Mouse (Mus musculus) E14TG2a.4 (cell line): ENCODE measurements around the gene Dmrta1.

ENCODE experiments used
- H3K27me3 ChIP-seq: 2 replicates; pipeline ENCODE4 v1.6.1; 2014; ENCODE audit warnings: low read length, control low read depth; ENCODE audit not compliant: insufficient read depth
- H3K36me3 ChIP-seq: 2 replicates; pipeline ENCODE4 v1.6.1; 2014; ENCODE audit warnings: low read length, control low read depth; ENCODE audit not compliant: insufficient read depth
- H3K4me1 ChIP-seq: replicated peaks from 2 replicates; pipeline ENCODE4 v1.6.1; 2014; ENCODE audit warnings: low read depth, low read length, control low read depth
- H3K4me3 ChIP-seq: replicated peaks from 2 replicates; pipeline ENCODE4 v1.5.1; 2014; ENCODE audit warnings: mild to moderate bottlenecking, low read length
- H3K9me3 ChIP-seq: 2 replicates; pipeline ENCODE4 v1.6.1; 2014; ENCODE audit warnings: low read length, control low read depth
- CTCF ChIP-seq: conservative IDR thresholded peaks from 2 replicates; pipeline ENCODE4 v1.5.1; 2014; ENCODE audit warnings: low read length
- NANOG ChIP-seq: IDR thresholded peaks from 2 replicates; pipeline ENCODE4 v1.6.1; 2014; ENCODE audit warnings: borderline replicate concordance, low read length, mixed read lengths
- POU5F1 ChIP-seq: IDR thresholded peaks from 2 replicates; pipeline ENCODE4 v1.6.1; 2014; ENCODE audit warnings: low read length, borderline replicate concordance

Gene Dmrta1

DNA sequence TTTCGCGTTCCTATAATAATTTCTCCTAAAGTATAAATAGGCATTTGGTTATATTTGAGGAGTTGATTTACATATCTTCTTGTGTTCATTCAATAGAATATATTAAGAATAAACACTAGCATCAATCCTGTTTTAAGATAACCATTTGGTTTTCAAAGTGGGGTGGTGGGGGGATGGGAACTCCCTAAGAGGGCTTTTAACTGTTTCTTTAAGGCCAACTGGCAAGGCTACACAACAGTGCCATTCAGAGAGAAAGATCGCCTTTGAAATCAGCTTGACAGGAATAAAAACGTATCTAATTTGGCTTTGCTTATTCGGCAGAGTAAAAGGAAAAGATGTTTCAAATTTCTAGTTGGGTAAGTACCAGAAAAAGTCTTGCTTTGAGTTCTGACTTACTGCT lies at the start of gene Dmrta1:
Gene Dmrta1 (plus strand): TSS at position 242 of the 400 bp plus-strand sequence.
- Histone ChIP-seq H3K36me3 (no peaks in the 10 kb centered on the region), H3K9me3 (no peaks in the 10 kb centered on the region), H3K4me1 (no peaks in the 10 kb centered on the region), H3K4me3 (no peak within 1 kb of the TSS), H3K27me3 (no peaks in the 10 kb centered on the region)
- no peak for TF ChIP-seq POU5F1
- TF ChIP-seq CTCF = no peak
- no peak for TF ChIP-seq NANOG

DNA sequence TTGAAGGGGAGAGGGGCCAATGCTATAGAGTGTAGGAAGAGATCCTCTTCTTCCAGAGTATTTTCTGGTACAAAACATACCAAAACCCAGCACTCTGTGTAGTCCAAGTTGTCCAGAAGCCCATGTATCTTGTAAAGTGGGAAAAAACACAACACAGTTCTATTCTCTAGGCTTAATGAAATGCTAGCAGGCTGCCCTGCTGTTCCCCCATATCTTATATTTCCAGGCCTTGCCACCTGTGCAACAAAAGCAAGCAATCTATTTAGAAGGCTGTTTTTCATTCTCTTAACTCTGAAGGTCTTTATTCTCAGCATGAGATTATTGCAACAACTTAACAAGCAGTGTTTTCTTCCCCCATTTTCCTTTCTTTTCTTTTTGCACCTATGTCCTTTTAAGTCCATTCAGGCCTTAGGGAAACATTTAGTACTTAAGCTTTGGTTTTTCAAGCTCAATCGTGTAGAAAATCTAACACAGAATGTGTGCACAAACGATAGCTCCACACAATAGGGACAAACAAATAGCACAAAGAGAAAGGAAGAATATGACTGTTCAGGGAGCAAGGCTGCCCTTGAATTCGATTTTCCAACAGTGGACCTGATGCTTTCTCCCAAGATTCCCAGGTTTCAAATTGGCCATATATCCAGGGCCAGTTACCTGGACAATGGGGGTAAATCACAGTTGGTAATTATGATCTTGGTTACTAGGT lies 48.7 kb upstream of the Dmrta1 start:
- H3K36me3 ChIP-seq = no peaks in the 10 kb centered on the region
- no peaks in the 10 kb centered on the region for H3K4me1 ChIP-seq
- H3K9me3 ChIP-seq = no peaks in the 10 kb centered on the region
- H3K27me3 ChIP-seq = no peaks in the 10 kb centered on the region
- H3K4me3 ChIP-seq = no peak overlapping the region
- no peak for TF ChIP-seq POU5F1
- no peak; the same call in 1 of the 2 replicates for TF ChIP-seq NANOG
- no peak for TF ChIP-seq CTCF

GRCm38 (mm10) chr4:89631560-89631959 lies 47.7 kb upstream of the Dmrta1 start:
- no peak for TF ChIP-seq CTCF
- no peak for TF ChIP-seq POU5F1
- no peak for TF ChIP-seq NANOG
- Histone ChIP-seq H3K4me1 (no peaks in the 10 kb centered on the region), H3K36me3 (no peaks in the 10 kb centered on the region), H3K4me3 (no peak overlapping the region), H3K9me3 (no peaks in the 10 kb centered on the region), H3K27me3 (no peaks in the 10 kb centered on the region)

GRCm38 (mm10) chr4:89638651-89639050 lies 40.6 kb upstream of the Dmrta1 start:
- Histone ChIP-seq H3K27me3 (no peaks in the 10 kb centered on the region), H3K4me3 (no peak overlapping the region), H3K4me1 (no peaks in the 10 kb centered on the region), H3K9me3 (no peaks in the 10 kb centered on the region), H3K36me3 (no peaks in the 10 kb centered on the region)
- TF ChIP-seq CTCF (no peak), NANOG (no peak), POU5F1 (no peak)

DNA sequence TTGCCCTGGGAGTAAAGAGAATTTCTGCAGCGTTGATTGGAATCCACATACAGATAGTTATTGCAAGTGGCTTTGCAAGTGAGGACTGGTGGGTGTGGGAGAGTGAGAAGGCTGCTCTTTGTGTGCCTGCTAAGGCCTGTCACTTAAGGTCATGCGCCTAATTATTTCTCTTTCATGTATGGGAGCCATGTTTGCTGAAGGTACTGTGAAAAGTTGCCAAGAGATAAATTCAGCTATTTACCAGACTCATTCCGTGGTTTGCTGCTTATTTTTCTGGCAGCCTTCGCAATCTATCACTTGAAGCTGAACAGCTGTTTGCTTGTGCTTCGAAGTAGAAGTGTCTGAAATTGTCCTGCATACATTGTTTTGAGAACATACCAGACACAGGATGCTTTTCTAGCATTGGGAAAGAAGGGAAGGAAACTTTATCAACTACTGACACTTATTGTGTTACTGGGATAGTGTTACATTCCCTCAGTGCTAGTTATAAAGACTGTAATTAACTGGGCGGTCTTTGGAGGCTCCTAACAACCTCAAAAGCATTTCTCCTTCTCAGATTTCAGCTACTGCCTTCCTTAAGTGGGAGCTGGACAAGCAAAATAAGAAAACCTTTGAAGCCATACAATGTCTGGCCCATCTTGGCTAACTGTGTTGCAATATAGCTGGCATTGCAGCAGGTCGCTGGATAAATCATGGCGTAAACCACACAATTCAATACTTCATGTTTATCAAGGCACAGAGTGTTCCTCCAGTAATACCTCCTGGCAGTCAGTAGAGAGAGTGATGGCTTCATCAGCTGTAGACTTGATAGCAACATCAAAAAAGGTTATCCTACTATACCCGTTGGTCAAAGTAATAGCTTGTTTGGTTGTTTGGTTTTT lies 34.8 kb upstream of the Dmrta1 start:
- H3K36me3 ChIP-seq = no peaks in the 10 kb centered on the region
- no peak for TF ChIP-seq POU5F1
- no peak for TF ChIP-seq NANOG
- TF ChIP-seq CTCF = no peak
- H3K27me3 ChIP-seq = no peaks in the 10 kb centered on the region
- no peak overlapping the region for H3K4me3 ChIP-seq
- H3K9me3 ChIP-seq = no peaks in the 10 kb centered on the region
- no peaks in the 10 kb centered on the region for H3K4me1 ChIP-seq

GRCm38 (mm10) chr4:89650352-89651311 lies 28.6 kb upstream of the Dmrta1 start:
- Histone ChIP-seq H3K4me3 (no peak overlapping the region), H3K27me3 (peaks cover 4% of the 10 kb centered on the region; the same call in 1 of the 2 replicates), H3K4me1 (no peaks in the 10 kb centered on the region), H3K9me3 (no peaks in the 10 kb centered on the region), H3K36me3 (no peaks in the 10 kb centered on the region)
- TF ChIP-seq POU5F1 = no peak
- no peak for TF ChIP-seq NANOG
- TF ChIP-seq CTCF = no peak

DNA sequence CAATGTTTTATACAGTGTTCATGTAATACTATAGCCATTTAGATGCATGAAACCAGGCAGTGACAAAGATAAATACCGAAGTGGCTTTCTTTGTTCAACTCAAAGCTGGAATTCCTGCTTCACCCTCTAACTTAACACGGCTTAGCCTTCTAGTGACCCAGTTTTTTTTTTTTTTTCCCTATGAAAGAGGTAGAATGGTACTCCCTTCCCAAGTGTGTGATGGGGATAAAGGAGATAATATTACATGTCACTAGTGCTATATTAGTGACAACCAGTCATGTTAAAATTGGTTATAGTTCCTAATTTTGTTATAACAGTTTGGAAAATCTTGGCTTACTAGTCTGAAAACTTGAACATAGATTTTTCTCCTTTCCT lies 27.9 kb upstream of the Dmrta1 start:
- TF ChIP-seq CTCF (no peak), POU5F1 (no peak), NANOG (no peak)
- Histone ChIP-seq H3K27me3 (peaks cover 4% of the 10 kb centered on the region; the same call in 1 of the 2 replicates), H3K36me3 (no peaks in the 10 kb centered on the region), H3K4me1 (no peaks in the 10 kb centered on the region), H3K9me3 (no peaks in the 10 kb centered on the region), H3K4me3 (no peak overlapping the region)
